Mouse (Mus musculus) stomach, postnatal 0 days (tissue): Measurements from ENCODE around the gene Slc15a1. TPM values are rescaled to one million over a fixed set of nuclear protein-coding genes. Genes with fewer than 3 reads are reported as not detected.
A peak's percentile ranks its signal among the peaks of the same experiment; 100 is the strongest.

Experiments used
- ATAC-seq: fragments of 200-750 bp; cut with Nextera tagmentation; 2 replicates; pipeline ENCODE4 v1.8.0; 2017; ENCODE audit not compliant: low FRiP score, low TSS enrichment
- DNase-seq: peaks from one replicate; pipeline ENCODE4 v3.0.0-alpha.2; 2016; ENCODE audit warnings: low spot score
- H3K27ac ChIP-seq: fragments of 300-500 bp; sonication (generic); replicated peaks from 2 replicates; pipeline ENCODE4 v1.5.1; 2014; ENCODE audit warnings: mild to moderate bottlenecking, control low read depth
- H3K27me3 ChIP-seq: fragments of 300-500 bp; sonication (generic); 2 replicates; pipeline ENCODE4 v1.6.1; 2014; ENCODE audit warnings: low read length; ENCODE audit not compliant: control insufficient read depth, insufficient read depth
- H3K36me3 ChIP-seq: fragments of 300-500 bp; sonication (generic); 2 replicates; pipeline ENCODE4 v1.6.1; 2014; ENCODE audit warnings: low read length, mixed read lengths; ENCODE audit not compliant: control insufficient read depth, insufficient read depth
- H3K4me1 ChIP-seq: fragments of 300-500 bp; sonication (generic); replicated peaks from 2 replicates; pipeline ENCODE4 v1.6.1; 2014; ENCODE audit warnings: antibody characterized with exemption; ENCODE audit not compliant: control insufficient read depth, insufficient read depth
- H3K4me2 ChIP-seq: fragments of 300-500 bp; sonication (generic); replicated peaks from 2 replicates; pipeline ENCODE4 v1.6.1; 2014; ENCODE audit warnings: low read depth, mild to moderate bottlenecking, control low read depth, moderate library complexity
- H3K4me3 ChIP-seq: fragments of 300-500 bp; sonication (generic); 2 replicates; pipeline ENCODE4 v1.5.1; 2014; ENCODE audit warnings: low read depth, low read length, control low read depth
- H3K9ac ChIP-seq: fragments of 300-500 bp; sonication (generic); 2 replicates; pipeline ENCODE4 v1.6.1; 2014; ENCODE audit warnings: mild to moderate bottlenecking, low read length, control low read depth, mixed read lengths
- H3K9me3 ChIP-seq: fragments of 300-500 bp; sonication (generic); 2 replicates; pipeline ENCODE4 v1.6.1; 2016; ENCODE audit warnings: low read length; ENCODE audit not compliant: control insufficient read depth
- CTCF ChIP-seq: IDR thresholded peaks from 2 replicates; pipeline ENCODE4 v1.5.1; 2016; ENCODE audit warnings: antibody characterized with exemption, low read depth, mild to moderate bottlenecking, moderate library complexity
- EP300 ChIP-seq: optimal IDR thresholded peaks from 2 replicates; pipeline ENCODE3; 2016; ENCODE audit warnings: antibody characterized with exemption
- WGBS: fragments of 180-500 bp; shearing (Covaris S2); extraction: QIAGEN DNeasy Blood & Tissue Kit; methylation state at CpG from one replicate; pipeline ENCODE4 v1.1.7; 2014; 5-methylcytosine and 5-hydroxymethylcytosine counted together
- polyA plus RNA-seq: library from polyadenylated mRNA; unstranded; fragments of >200 nt; fragmentation: Nextera tagmentation; extraction: Ambion mirVana; gene quantifications from 2 replicates; pipeline ENCODE4 v1.2.1, GENCODE M21; 2015

The Slc15a1 gene
- polyA plus RNA-seq, 1 experiment from 2014 or later: 12.0 TPM

- ATAC-seq (no peak), DNase-seq (no peak)
- Histone ChIP-seq H3K4me3 (no peak overlapping the region), H3K27me3 (no peaks in the 10 kb centered on the region), H3K27ac (no peak overlapping the region), H3K4me1 (no peaks in the 10 kb centered on the region), H3K9me3 (no peaks in the 10 kb centered on the region), H3K9ac (no peak overlapping the region), H3K36me3 (no peaks in the 10 kb centered on the region), H3K4me2 (no peak overlapping the region)
- TF ChIP-seq EP300 (no peak), CTCF (no peak)
- WGBS: 80% methylated on average over 15 of the region's 15 CpGs
Observed at GRCm38 (mm10) chr14:121455976-121456375, 49.1 kb downstream of the Slc15a1 start.

GRCm38 (mm10) chr14:121455527-121455926 lies 49.5 kb downstream of the Slc15a1 start:
- H3K36me3 ChIP-seq: no peaks in the 10 kb centered on the region
- no peak overlapping the region for H3K4me2 ChIP-seq
- 0 out of 2 replicates have a peak, but pooled peaks cover 2% of the 10 kb centered on the region for H3K4me1 ChIP-seq
- ATAC-seq (peak; percentile 48; the same call in 1 of the 2 replicates), DNase-seq (peak; percentile 68)
- no peak overlapping the region for H3K27ac ChIP-seq
- H3K4me3 ChIP-seq: no peak overlapping the region
- TF ChIP-seq CTCF (peak; percentile 93), EP300 (no peak)
- H3K27me3 ChIP-seq: no peaks in the 10 kb centered on the region
- H3K9me3 ChIP-seq: no peaks in the 10 kb centered on the region
- H3K9ac ChIP-seq: no peak overlapping the region
- WGBS: 9% methylated on average over 6 of the region's 6 CpGs

GRCm38 (mm10) chr14:121453130-121453529 lies 51.9 kb downstream of the Slc15a1 start:
- H3K4me3 ChIP-seq: no peak overlapping the region
- H3K4me2 ChIP-seq: no peak overlapping the region
- H3K36me3 ChIP-seq: no peaks in the 10 kb centered on the region
- TF ChIP-seq CTCF (no peak), EP300 (no peak)
- no peak overlapping the region for H3K27ac ChIP-seq
- no peak for DNase-seq
- no peak overlapping the region for H3K9ac ChIP-seq
- 0 out of 2 replicates have a peak, but pooled peaks cover 2% of the 10 kb centered on the region for H3K4me1 ChIP-seq
- no peaks in the 10 kb centered on the region for H3K9me3 ChIP-seq
- ATAC-seq: no peak
- no peaks in the 10 kb centered on the region for H3K27me3 ChIP-seq
- 44% methylated on average over 3 of the region's 3 CpGs for WGBS

GRCm38 (mm10) chr14:121452227-121452626 lies 52.8 kb downstream of the Slc15a1 start:
- WGBS: 82% methylated on average over 6 of the region's 6 CpGs
- Histone ChIP-seq H3K4me1 (0 out of 2 replicates have a peak, but pooled peaks cover 2% of the 10 kb centered on the region), H3K9me3 (no peaks in the 10 kb centered on the region), H3K27me3 (no peaks in the 10 kb centered on the region), H3K9ac (no peak overlapping the region), H3K4me2 (no peak overlapping the region), H3K4me3 (no peak overlapping the region), H3K27ac (no peak overlapping the region), H3K36me3 (no peaks in the 10 kb centered on the region)
- TF ChIP-seq CTCF: no peak
- DNase-seq (no peak), ATAC-seq (no peak)

- H3K27ac ChIP-seq: no peak overlapping the region
- H3K4me1 ChIP-seq: 0 out of 2 replicates have a peak, but pooled peaks cover 2% of the 10 kb centered on the region
- no peaks in the 10 kb centered on the region for H3K9me3 ChIP-seq
- no peak for ATAC-seq
- no peak overlapping the region for H3K9ac ChIP-seq
- no peak overlapping the region for H3K4me3 ChIP-seq
- TF ChIP-seq CTCF: no peak
- no peak for TF ChIP-seq EP300
- H3K4me2 ChIP-seq: no peak overlapping the region
- H3K27me3 ChIP-seq: no peaks in the 10 kb centered on the region
- H3K36me3 ChIP-seq: no peaks in the 10 kb centered on the region
- 67% methylated on average over 7 of the region's 7 CpGs for WGBS
- no peak for DNase-seq
Observed at GRCm38 (mm10) chr14:121451424-121452029, 53.5 kb downstream of the Slc15a1 start.

- WGBS: 16% methylated on average over 18 of the region's 18 CpGs
- peak; percentile 66 for ATAC-seq
- Histone ChIP-seq H3K36me3 (no peaks in the 10 kb centered on the region), H3K9ac (peak overlapping the region; percentile 28; the same call in 1 of the 2 replicates), H3K4me2 (peak overlapping the region; percentile 49), H3K9me3 (no peaks in the 10 kb centered on the region), H3K27ac (no peak overlapping the region), H3K4me3 (peak overlapping the region; percentile 13; the same call in 1 of the 2 replicates), H3K4me1 (0 out of 2 replicates have a peak, but pooled peaks cover 2% of the 10 kb centered on the region), H3K27me3 (no peaks in the 10 kb centered on the region)
- no peak for TF ChIP-seq EP300
- peak; percentile 92 for TF ChIP-seq CTCF
- DNase-seq: peak; percentile 46
Observed at GRCm38 (mm10) chr14:121450504-121451423, 54.3 kb downstream of the Slc15a1 start.
